Mouse (Mus musculus) mammary gland, adult 2 months (tissue): ENCODE measurements around the gene Pcnx2. TPM values are rescaled to one million over a fixed set of nuclear protein-coding genes. Genes with fewer than 3 reads are reported as not detected.

Experiments used
- polyA plus RNA-seq: library from polyadenylated mRNA; depleted of rRNA; stranded (reverse); fragments of >200 nt; gene quantifications from 2 replicates; pipeline ENCODE4 v1.2.3, GENCODE M21; 2012; ENCODE audit warnings: low replicate concordance; rRNA removed

Gene Pcnx2
- 0.16 TPM in 1 of 2 replicates, not detected in the other for polyA plus RNA-seq

GRCm38 (mm10) chr8:125897868-125898788, at the start of gene Pcnx2:
Gene Pcnx2 (minus strand): TSS chr8:125898317.

GRCm38 (mm10) chr8:125910365-125911228, 12.5 kb upstream of the Pcnx2 start, which contains the start of gene Map3k21:
Gene Map3k21 (plus strand): TSS chr8:125910450.

GRCm38 (mm10) chr8:125729746-125730145, 168.4 kb downstream of the Pcnx2 start, which contains the start of gene Ntpcr:
Gene Ntpcr (plus strand): TSS chr8:125729963.

Other genes starting within 250 kb of the Pcnx2 start
- 1.0 and 1.9 TPM in 2 replicates for gene Map10, start 228.5 kb downstream of the Pcnx2 start, polyA plus RNA-seq
- 20.2 and 23.7 TPM in 2 replicates for gene Ntpcr, start 168.4 kb downstream of the Pcnx2 start, polyA plus RNA-seq
- 1.1 and 1.5 TPM in 2 replicates for gene Map3k21, start 12.1 kb upstream of the Pcnx2 start, polyA plus RNA-seq
- 19.6 and 25.3 TPM in 2 replicates for gene Kcnk1, start 96.9 kb upstream of the Pcnx2 start, polyA plus RNA-seq